Mouse (Mus musculus) megakaryocyte progenitor cell, adult 5-6 weeks (primary cell): ENCODE measurements around the gene Odf3l2. TPM values are rescaled to one million over a fixed set of nuclear protein-coding genes. Genes with fewer than 3 reads are reported as not detected.

Experiments
- ATAC-seq: replicated peaks from 2 replicates; pipeline ENCODE4 v1.8.0; 2016; ENCODE audit warnings: mild to moderate bottlenecking, moderate TSS enrichment, inconsistent platforms; ENCODE audit not compliant: poor library complexity
- total RNA-seq, 2 experiments: library from RNA; stranded (forward) in 1 of 2; stranded (reverse) in 1 of 2; fragments of 157-497, 149-512 nt in 1 of 2; fragments of 200-1000 nt in 1 of 2; gene quantifications; 2 replicates each; pipeline versions ENCODE4 v1.2.3 to v1.2.4; 2015 to 2017

The Odf3l2 gene
- total RNA-seq, 2 experiments from 2014 or later = not detected

DNA sequence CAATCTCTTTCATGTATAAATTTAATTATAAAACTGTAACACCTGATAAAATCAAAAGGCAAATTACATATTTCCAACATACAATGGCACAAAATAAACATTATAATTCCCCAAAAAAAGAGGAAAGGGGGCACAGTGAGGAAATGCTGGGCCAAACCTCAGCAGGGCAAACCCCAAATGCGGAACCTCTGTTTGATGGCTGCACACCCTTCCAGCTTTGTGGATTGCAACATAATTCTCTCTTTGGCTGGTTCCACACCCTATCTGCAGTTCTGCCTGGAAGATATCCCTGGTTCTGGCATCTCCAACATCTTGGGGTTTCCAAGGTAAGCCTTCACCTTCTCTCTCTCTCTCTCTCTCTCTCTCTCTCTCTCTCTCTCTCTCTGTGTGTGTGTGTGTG, 54.8 kb downstream of the Odf3l2 start:
- ATAC-seq = peak; percentile 88

Other genes starting within 250 kb of the Odf3l2 start
- gene Vmn2r83, start 177.0 kb downstream of the Odf3l2 start, total RNA-seq (2015) = not detected in 2 replicates
- gene Vmn2r83, start 177.0 kb downstream of the Odf3l2 start, total RNA-seq (2017) = not detected in 2 replicates
- gene Plpp2, start 111.9 kb downstream of the Odf3l2 start, total RNA-seq (2015) = 8.2 and 11.6 TPM in 2 replicates
- gene Plpp2, start 111.9 kb downstream of the Odf3l2 start, total RNA-seq (2017) = 2.7 and 5.3 TPM in 2 replicates
- 7.4 and 9.1 TPM in 2 replicates for gene Mier2, start 90.5 kb downstream of the Odf3l2 start, total RNA-seq (2015)
- 9.6 and 13.4 TPM in 2 replicates for gene Mier2, start 90.5 kb downstream of the Odf3l2 start, total RNA-seq (2017)
- gene Theg, start 58.4 kb downstream of the Odf3l2 start, total RNA-seq (2015) = not detected in 2 replicates
- gene Theg, start 58.4 kb downstream of the Odf3l2 start, total RNA-seq (2017) = not detected in 2 replicates
- not detected in 2 replicates for gene C2cd4c, start 31.7 kb downstream of the Odf3l2 start, total RNA-seq (2015)
- not detected in 2 replicates for gene C2cd4c, start 31.7 kb downstream of the Odf3l2 start, total RNA-seq (2017)
- gene Shc2, start 7.8 kb downstream of the Odf3l2 start, total RNA-seq (2015) = not detected in 2 replicates
- gene Shc2, start 7.8 kb downstream of the Odf3l2 start, total RNA-seq (2017) = not detected in 2 replicates
- gene Madcam1, start 18.8 kb upstream of the Odf3l2 start, total RNA-seq (2015) = not detected in 2 replicates
- not detected in 2 replicates for gene Madcam1, start 18.8 kb upstream of the Odf3l2 start, total RNA-seq (2017)
- gene Tpgs1, start 23.6 kb upstream of the Odf3l2 start, total RNA-seq (2015) = 8.3 and 10.2 TPM in 2 replicates
- 8.2 and 10.4 TPM in 2 replicates for gene Tpgs1, start 23.6 kb upstream of the Odf3l2 start, total RNA-seq (2017)
- gene Cdc34, start 36.5 kb upstream of the Odf3l2 start, total RNA-seq (2015) = 69.2 and 79.0 TPM in 2 replicates
- gene Cdc34, start 36.5 kb upstream of the Odf3l2 start, total RNA-seq (2017) = 154 and 169 TPM in 2 replicates
- gene Gzmm, start 43.3 kb upstream of the Odf3l2 start, total RNA-seq (2015) = 0.29 and 0.49 TPM in 2 replicates
- 1.1 and 2.8 TPM in 2 replicates for gene Gzmm, start 43.3 kb upstream of the Odf3l2 start, total RNA-seq (2017)
- gene Bsg, start 58.8 kb upstream of the Odf3l2 start, total RNA-seq (2015) = 441 and 471 TPM in 2 replicates
- gene Bsg, start 58.8 kb upstream of the Odf3l2 start, total RNA-seq (2017) = 272 TPM in 2 replicates
- not detected in 2 replicates for gene Hcn2, start 70.9 kb upstream of the Odf3l2 start, total RNA-seq (2015)
- gene Hcn2, start 70.9 kb upstream of the Odf3l2 start, total RNA-seq (2017) = not detected in 2 replicates
- gene Polrmt, start 100.8 kb upstream of the Odf3l2 start, total RNA-seq (2015) = 36.9 and 46.9 TPM in 2 replicates
- gene Polrmt, start 100.8 kb upstream of the Odf3l2 start, total RNA-seq (2017) = 10.8 and 14.6 TPM in 2 replicates
- not detected in 2 replicates for gene Fgf22, start 109.3 kb upstream of the Odf3l2 start, total RNA-seq (2015)
- not detected in 2 replicates for gene Fgf22, start 109.3 kb upstream of the Odf3l2 start, total RNA-seq (2017)
- 55.6 and 63.0 TPM in 2 replicates for gene Rnf126, start 121.2 kb upstream of the Odf3l2 start, total RNA-seq (2015)
- gene Rnf126, start 121.2 kb upstream of the Odf3l2 start, total RNA-seq (2017) = 18.4 and 20.2 TPM in 2 replicates
- gene Fstl3, start 131.5 kb upstream of the Odf3l2 start, total RNA-seq (2015) = 1.6 and 2.7 TPM in 2 replicates
- gene Fstl3, start 131.5 kb upstream of the Odf3l2 start, total RNA-seq (2017) = 1.3 and 3.6 TPM in 2 replicates
- gene Prss57, start 145.2 kb upstream of the Odf3l2 start, total RNA-seq (2015) = 160 and 189 TPM in 2 replicates
- 95.1 and 100.0 TPM in 2 replicates for gene Prss57, start 145.2 kb upstream of the Odf3l2 start, total RNA-seq (2017)
- gene Palm, start 147.8 kb upstream of the Odf3l2 start, total RNA-seq (2015) = 65.3 and 71.4 TPM in 2 replicates
- 43.4 and 53.4 TPM in 2 replicates for gene Palm, start 147.8 kb upstream of the Odf3l2 start, total RNA-seq (2017)
- gene Misp, start 175.3 kb upstream of the Odf3l2 start, total RNA-seq (2015) = not detected in 2 replicates
- 0.58 TPM in 1 of 2 replicates, not detected in the other for gene Misp, start 175.3 kb upstream of the Odf3l2 start, total RNA-seq (2017)
- 218 and 262 TPM in 2 replicates for gene Ptbp1, start 208.7 kb upstream of the Odf3l2 start, total RNA-seq (2015)
- gene Ptbp1, start 208.7 kb upstream of the Odf3l2 start, total RNA-seq (2017) = 172 and 187 TPM in 2 replicates
- gene Prtn3, start 228.7 kb upstream of the Odf3l2 start, total RNA-seq (2015) = 3,382 and 3,510 TPM in 2 replicates
- 738 and 1,001 TPM in 2 replicates for gene Prtn3, start 228.7 kb upstream of the Odf3l2 start, total RNA-seq (2017)
- 39.0 and 41.2 TPM in 2 replicates for gene Plppr3, start 228.9 kb upstream of the Odf3l2 start, total RNA-seq (2015)
- 93.9 and 96.9 TPM in 2 replicates for gene Plppr3, start 228.9 kb upstream of the Odf3l2 start, total RNA-seq (2017)
- 6,143 and 8,228 TPM in 2 replicates for gene Elane, start 240.5 kb upstream of the Odf3l2 start, total RNA-seq (2015)
- 2,359 and 2,989 TPM in 2 replicates for gene Elane, start 240.5 kb upstream of the Odf3l2 start, total RNA-seq (2017)
- gene Cfd, start 245.1 kb upstream of the Odf3l2 start, total RNA-seq (2015) = 0.49 and 0.56 TPM in 2 replicates
- gene Cfd, start 245.1 kb upstream of the Odf3l2 start, total RNA-seq (2017) = 1.2 TPM in 1 of 2 replicates, not detected in the other